Mouse (Mus musculus) urinary bladder, postnatal 14 days (tissue): ENCODE measurements around the gene Gcm2.

Source experiments
- DNase-seq: peaks from one replicate; pipeline ENCODE4 v3.0.0; 2021; ENCODE audit warnings: low spot score

Gene Gcm2

GRCm38 (mm10) chr13:41110935-41111334, at the start of gene Gcm2:
Gene Gcm2 (minus strand): TSS chr13:41111035.
- DNase-seq: no peak

GRCm38 (mm10) chr13:41158426-41158825, 47.6 kb upstream of the Gcm2 start:
- no peak for DNase-seq

- DNase-seq: no peak
These were observed 42.3 kb upstream of the Gcm2 start for GRCm38 (mm10) chr13:41153146-41153545.

- DNase-seq: peak; percentile 55
These were observed 35.4 kb upstream of the Gcm2 start for GRCm38 (mm10) chr13:41146271-41146670.

- DNase-seq: no peak
These were observed 34.7 kb upstream of the Gcm2 start for GRCm38 (mm10) chr13:41145433-41145970.

GRCm38 (mm10) chr13:41134901-41135300, 24.1 kb upstream of the Gcm2 start:
- peak; percentile 60 for DNase-seq

GRCm38 (mm10) chr13:41129061-41129460, 18.2 kb upstream of the Gcm2 start:
- no peak for DNase-seq

- DNase-seq: no peak
These were observed 17.5 kb upstream of the Gcm2 start for GRCm38 (mm10) chr13:41128326-41128725.

GRCm38 (mm10) chr13:41123666-41124225, 12.9 kb upstream of the Gcm2 start:
- no peak for DNase-seq

- no peak for DNase-seq
These were observed 8.5 kb upstream of the Gcm2 start for GRCm38 (mm10) chr13:41119152-41119945.

- no peak for DNase-seq
These were observed 3.1 kb upstream of the Gcm2 start, which contains the start of gene Sycp2l for GRCm38 (mm10) chr13:41113940-41114339. Gene Sycp2l (plus strand): TSS chr13:41114307.

- DNase-seq: no peak
These were observed 5.3 kb downstream of the Gcm2 start for GRCm38 (mm10) chr13:41105541-41105940.

- no peak for DNase-seq
These were observed 6.9 kb downstream of the Gcm2 start for GRCm38 (mm10) chr13:41103841-41104525.

GRCm38 (mm10) chr13:41100031-41100430, 10.8 kb downstream of the Gcm2 start:
- no peak for DNase-seq

GRCm38 (mm10) chr13:41098325-41098724, 12.5 kb downstream of the Gcm2 start:
- no peak for DNase-seq

GRCm38 (mm10) chr13:41097324-41098058, 13.3 kb downstream of the Gcm2 start:
- no peak for DNase-seq

- DNase-seq: no peak
These were observed 16.7 kb downstream of the Gcm2 start for GRCm38 (mm10) chr13:41094160-41094559.

GRCm38 (mm10) chr13:41091271-41091670, 19.6 kb downstream of the Gcm2 start:
- DNase-seq: no peak

GRCm38 (mm10) chr13:41088746-41089145, 22.1 kb downstream of the Gcm2 start:
- no peak for DNase-seq

GRCm38 (mm10) chr13:41085140-41085539, 25.7 kb downstream of the Gcm2 start:
- DNase-seq: no peak

GRCm38 (mm10) chr13:41084521-41084920, 26.3 kb downstream of the Gcm2 start:
- DNase-seq: no peak

GRCm38 (mm10) chr13:41080700-41081099, 30.1 kb downstream of the Gcm2 start:
- no peak for DNase-seq
